Mouse (Mus musculus): ENCODE data around the gene 4930558K02Rik.

The 4930558K02Rik gene

GRCm38 (mm10) chr1:161932286-161932685 lies 47.1 kb downstream of the 4930558K02Rik start:
- H3K36me3 ChIP-seq (ENCODE audit: control insufficient read depth, insufficient read depth, low read length, poor library complexity, severe bottlenecking) = no peaks in the 10 kb centered on the region
- H3K27me3 ChIP-seq (ENCODE audit: control insufficient read depth, insufficient read depth, low read length, poor library complexity, severe bottlenecking) = no peaks in the 10 kb centered on the region
- DNase-seq (ENCODE audit: low read depth, low spot score) = no peak

- DNase-seq (ENCODE audit: low read depth, low spot score) = no peak
- Histone ChIP-seq H3K27me3 (ENCODE audit: control insufficient read depth, insufficient read depth, low read length, poor library complexity, severe bottlenecking) (no peaks in the 10 kb centered on the region), H3K36me3 (ENCODE audit: control insufficient read depth, insufficient read depth, low read length, poor library complexity, severe bottlenecking) (no peaks in the 10 kb centered on the region)
Measured at GRCm38 (mm10) chr1:161931817-161932216, 47.6 kb downstream of the 4930558K02Rik start.

GRCm38 (mm10) chr1:161931313-161931712 lies 48.1 kb downstream of the 4930558K02Rik start:
- Histone ChIP-seq H3K36me3 (ENCODE audit: control insufficient read depth, insufficient read depth, low read length, poor library complexity, severe bottlenecking) (no peaks in the 10 kb centered on the region), H3K27me3 (ENCODE audit: control insufficient read depth, insufficient read depth, low read length, poor library complexity, severe bottlenecking) (no peaks in the 10 kb centered on the region)
- DNase-seq (ENCODE audit: low read depth, low spot score) = no peak

GRCm38 (mm10) chr1:161927976-161928375 lies 51.5 kb downstream of the 4930558K02Rik start:
- no peak for DNase-seq (ENCODE audit: low read depth, low spot score)
- Histone ChIP-seq H3K36me3 (ENCODE audit: control insufficient read depth, insufficient read depth, low read length, poor library complexity, severe bottlenecking) (no peaks in the 10 kb centered on the region), H3K27me3 (ENCODE audit: control insufficient read depth, insufficient read depth, low read length, poor library complexity, severe bottlenecking) (no peaks in the 10 kb centered on the region)

DNA sequence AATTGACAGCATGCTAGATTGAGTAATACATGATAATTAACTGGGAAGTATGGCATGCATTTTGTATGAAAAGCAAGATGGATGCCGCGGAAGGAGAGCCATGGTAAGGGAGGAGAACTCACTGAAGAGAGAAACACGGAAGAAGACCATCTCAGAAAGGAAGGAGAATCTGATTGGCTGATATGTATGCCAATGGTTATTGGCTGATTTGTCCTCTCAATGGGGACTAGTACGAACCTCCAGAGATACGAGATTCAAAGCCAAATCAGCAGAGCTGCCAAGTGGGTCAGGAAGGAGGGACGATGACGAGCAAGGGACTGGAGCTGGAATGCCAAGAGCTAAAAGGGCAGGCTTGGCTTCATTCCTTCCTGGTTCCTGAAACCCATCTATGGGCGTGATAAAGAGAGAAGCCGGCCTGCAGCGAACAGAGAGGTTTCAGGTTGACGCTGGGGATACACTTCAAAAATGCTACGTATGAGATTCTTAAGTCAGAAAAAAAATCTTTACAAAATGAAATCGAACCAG lies 54.1 kb downstream of the 4930558K02Rik start:
- H3K27me3 ChIP-seq (ENCODE audit: control insufficient read depth, insufficient read depth, low read length, poor library complexity, severe bottlenecking) = no peaks in the 10 kb centered on the region
- no peak for DNase-seq (ENCODE audit: low read depth, low spot score)
- no peaks in the 10 kb centered on the region for H3K36me3 ChIP-seq (ENCODE audit: control insufficient read depth, insufficient read depth, low read length, poor library complexity, severe bottlenecking)

- Histone ChIP-seq H3K27me3 (ENCODE audit: control insufficient read depth, insufficient read depth, low read length, poor library complexity, severe bottlenecking) (no peaks in the 10 kb centered on the region), H3K36me3 (ENCODE audit: control insufficient read depth, insufficient read depth, low read length, poor library complexity, severe bottlenecking) (no peaks in the 10 kb centered on the region)
Measured at GRCm38 (mm10) chr1:161924321-161924720, 55.1 kb downstream of the 4930558K02Rik start.

DNA sequence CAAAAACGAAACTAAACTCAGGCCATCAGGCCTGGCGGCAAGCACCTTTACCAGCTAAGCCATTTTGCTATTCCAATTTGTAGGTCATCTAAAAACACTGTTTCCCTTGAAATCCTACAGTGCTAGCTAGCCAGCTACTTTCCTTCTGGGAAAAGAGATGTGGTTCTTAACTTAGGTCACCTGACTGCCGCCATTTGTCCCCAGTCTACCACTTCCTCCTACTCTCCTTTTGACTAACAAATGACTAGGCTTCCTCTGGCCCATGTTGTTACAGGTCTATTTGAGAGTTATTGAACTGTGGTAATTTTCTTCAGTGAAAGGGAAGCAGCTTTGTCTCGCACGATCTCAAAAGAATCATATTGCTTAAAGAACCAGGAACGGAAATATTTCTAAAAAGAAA lies 57.5 kb downstream of the 4930558K02Rik start:
- Histone ChIP-seq H3K36me3 (ENCODE audit: control insufficient read depth, insufficient read depth, low read length, poor library complexity, severe bottlenecking) (no peaks in the 10 kb centered on the region), H3K27me3 (ENCODE audit: control insufficient read depth, insufficient read depth, low read length, poor library complexity, severe bottlenecking) (no peaks in the 10 kb centered on the region)
- peak; percentile 75 for DNase-seq (ENCODE audit: low read depth, low spot score)

More at GRCm38 (mm10) chr1:161924321-161924720, 55.1 kb downstream of the 4930558K02Rik start:
- no peak for DNase-seq (ENCODE audit: low read depth, low spot score)

GRCm38 (mm10) chr1:161920475-161921454 lies 58.7 kb downstream of the 4930558K02Rik start:
- no peaks in the 10 kb centered on the region for H3K36me3 ChIP-seq (ENCODE audit: control insufficient read depth, insufficient read depth, low read length, poor library complexity, severe bottlenecking)
- H3K27me3 ChIP-seq (ENCODE audit: control insufficient read depth, insufficient read depth, low read length, poor library complexity, severe bottlenecking) = no peaks in the 10 kb centered on the region
- DNase-seq (ENCODE audit: low read depth, low spot score) = no peak

DNA sequence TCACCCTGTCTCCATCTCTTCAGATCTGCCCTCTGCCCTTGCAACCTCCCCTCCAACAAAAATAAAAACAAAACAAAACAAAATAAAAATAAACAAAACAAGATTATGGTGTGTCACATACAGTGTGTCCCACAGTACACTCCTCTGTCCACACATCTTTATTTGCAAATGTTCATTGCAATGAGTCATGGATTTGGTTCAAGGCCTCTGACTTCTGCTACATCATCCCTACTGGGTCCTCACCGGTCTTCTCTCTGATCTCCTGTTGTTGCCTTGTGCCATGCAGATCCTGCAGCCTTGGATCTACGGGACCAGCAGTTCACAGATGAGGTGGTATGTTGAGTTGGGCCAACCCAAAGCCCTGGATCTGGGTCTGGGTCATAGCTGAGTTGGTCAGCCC lies 59.8 kb downstream of the 4930558K02Rik start:
- no peaks in the 10 kb centered on the region for H3K27me3 ChIP-seq (ENCODE audit: control insufficient read depth, insufficient read depth, low read length, poor library complexity, severe bottlenecking)
- DNase-seq (ENCODE audit: low read depth, low spot score) = no peak
- no peaks in the 10 kb centered on the region for H3K36me3 ChIP-seq (ENCODE audit: control insufficient read depth, insufficient read depth, low read length, poor library complexity, severe bottlenecking)

- DNase-seq (ENCODE audit: low read depth, low spot score) = peak; percentile 24
- Histone ChIP-seq H3K36me3 (ENCODE audit: control insufficient read depth, insufficient read depth, low read length, poor library complexity, severe bottlenecking) (no peaks in the 10 kb centered on the region), H3K27me3 (ENCODE audit: control insufficient read depth, insufficient read depth, low read length, poor library complexity, severe bottlenecking) (no peaks in the 10 kb centered on the region)
Measured at GRCm38 (mm10) chr1:161918682-161919372, 60.6 kb downstream of the 4930558K02Rik start.

- no peak for DNase-seq (ENCODE audit: low read depth, low spot score)
- no peaks in the 10 kb centered on the region for H3K27me3 ChIP-seq (ENCODE audit: control insufficient read depth, insufficient read depth, low read length, poor library complexity, severe bottlenecking)
- no peaks in the 10 kb centered on the region for H3K36me3 ChIP-seq (ENCODE audit: control insufficient read depth, insufficient read depth, low read length, poor library complexity, severe bottlenecking)
Measured at GRCm38 (mm10) chr1:161917940-161918484, 61.4 kb downstream of the 4930558K02Rik start.

DNA sequence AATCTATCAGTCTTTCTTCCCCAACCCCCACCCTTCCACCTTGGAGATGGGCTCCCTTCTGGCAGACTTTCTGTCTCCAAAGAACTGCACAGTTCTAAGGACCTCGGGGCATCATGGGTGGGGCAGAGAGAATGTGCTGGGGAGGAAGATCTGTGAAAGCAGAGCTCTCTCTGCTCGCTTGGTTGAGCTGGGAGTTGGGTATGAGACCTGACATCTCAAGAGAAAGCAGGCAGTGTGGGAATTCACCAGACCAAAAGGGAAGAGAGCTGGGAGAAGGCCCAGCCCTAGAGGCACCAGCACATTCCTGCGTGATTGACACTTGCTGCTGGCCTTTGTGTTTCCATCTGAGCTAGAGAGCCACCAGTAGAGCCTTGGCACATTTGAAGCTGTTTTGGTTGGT lies 63.4 kb downstream of the 4930558K02Rik start:
- no peak for DNase-seq (ENCODE audit: low read depth, low spot score)
- H3K27me3 ChIP-seq (ENCODE audit: control insufficient read depth, insufficient read depth, low read length, poor library complexity, severe bottlenecking) = no peaks in the 10 kb centered on the region
- no peaks in the 10 kb centered on the region for H3K36me3 ChIP-seq (ENCODE audit: control insufficient read depth, insufficient read depth, low read length, poor library complexity, severe bottlenecking)

GRCm38 (mm10) chr1:161913648-161913984 lies 65.8 kb downstream of the 4930558K02Rik start:
- no peaks in the 10 kb centered on the region for H3K36me3 ChIP-seq (ENCODE audit: control insufficient read depth, insufficient read depth, low read length, poor library complexity, severe bottlenecking)
- no peak for DNase-seq (ENCODE audit: low read depth, low spot score)
- H3K27me3 ChIP-seq (ENCODE audit: control insufficient read depth, insufficient read depth, low read length, poor library complexity, severe bottlenecking) = no peaks in the 10 kb centered on the region

GRCm38 (mm10) chr1:161912940-161913647 lies 66.3 kb downstream of the 4930558K02Rik start:
- no peak for DNase-seq (ENCODE audit: low read depth, low spot score)
- Histone ChIP-seq H3K27me3 (ENCODE audit: control insufficient read depth, insufficient read depth, low read length, poor library complexity, severe bottlenecking) (no peaks in the 10 kb centered on the region), H3K36me3 (ENCODE audit: control insufficient read depth, insufficient read depth, low read length, poor library complexity, severe bottlenecking) (no peaks in the 10 kb centered on the region)
